Mouse (Mus musculus) hindbrain, embryonic 16.5 days (tissue): ENCODE data around the gene Cdk1. TPM values are rescaled to one million over a fixed set of nuclear protein-coding genes. Genes with fewer than 3 reads are reported as not detected.

Experiments used
- ATAC-seq: fragments of 200-750 bp; cut with Nextera tagmentation; 2 replicates; pipeline ENCODE4 v1.8.0; 2017; ENCODE audit warnings: moderate TSS enrichment, moderate library complexity
- H3K27ac ChIP-seq: fragments of 300-500 bp; sonication (generic); 2 replicates; pipeline ENCODE4 v1.5.1; 2014; ENCODE audit warnings: low read depth, mild to moderate bottlenecking, control low read depth, low read length, moderate library complexity
- H3K27me3 ChIP-seq: fragments of 300-500 bp; sonication (generic); replicated peaks from 2 replicates; pipeline ENCODE4 v1.6.1; 2014; ENCODE audit warnings: low read length; ENCODE audit not compliant: control insufficient read depth, insufficient read depth
- H3K36me3 ChIP-seq: fragments of 300-500 bp; sonication (generic); 2 replicates; pipeline ENCODE4 v1.6.1; 2014; ENCODE audit warnings: mild to moderate bottlenecking, low read length, moderate library complexity, mixed read lengths; ENCODE audit not compliant: control insufficient read depth, insufficient read depth
- H3K4me1 ChIP-seq: fragments of 300-500 bp; sonication (generic); 2 replicates; pipeline ENCODE4 v1.6.1; 2014; ENCODE audit warnings: low read depth, low read length; ENCODE audit not compliant: control insufficient read depth, insufficient read depth
- H3K4me2 ChIP-seq: fragments of 300-500 bp; sonication (generic); 2 replicates; pipeline ENCODE4 v1.6.1; 2014; ENCODE audit warnings: mild to moderate bottlenecking, low read length, control low read depth, moderate library complexity
- H3K4me3 ChIP-seq: fragments of 300-500 bp; sonication (generic); 2 replicates; pipeline ENCODE4 v1.5.1; 2014; ENCODE audit warnings: mild to moderate bottlenecking, low read length, control low read depth, moderate library complexity
- H3K9ac ChIP-seq: fragments of 300-500 bp; sonication (generic); 2 replicates; pipeline ENCODE4 v1.6.1; 2014; ENCODE audit warnings: low read depth, mild to moderate bottlenecking, control low read depth, low read length, moderate library complexity
- H3K9me3 ChIP-seq: fragments of 300-500 bp; sonication (generic); 2 replicates; pipeline ENCODE4 v1.6.1; 2014; ENCODE audit warnings: mild to moderate bottlenecking, low read length, moderate library complexity; ENCODE audit not compliant: control insufficient read depth
- WGBS: fragments of 180-500 bp; shearing (Covaris S2); extraction: QIAGEN DNeasy Blood & Tissue Kit; methylation state at CpG from one replicate; pipeline ENCODE4 v1.1.7; 2014; 5-methylcytosine and 5-hydroxymethylcytosine counted together
- polyA plus RNA-seq: library from polyadenylated mRNA; unstranded; fragments of >200 nt; fragmentation: Nextera tagmentation; extraction: Ambion mirVana; gene quantifications from 2 replicates; pipeline ENCODE4 v1.2.1, GENCODE M21; 2015

Cdk1 gene
- polyA plus RNA-seq, 1 experiment from 2014 or later, result 82.9 TPM

DNA sequence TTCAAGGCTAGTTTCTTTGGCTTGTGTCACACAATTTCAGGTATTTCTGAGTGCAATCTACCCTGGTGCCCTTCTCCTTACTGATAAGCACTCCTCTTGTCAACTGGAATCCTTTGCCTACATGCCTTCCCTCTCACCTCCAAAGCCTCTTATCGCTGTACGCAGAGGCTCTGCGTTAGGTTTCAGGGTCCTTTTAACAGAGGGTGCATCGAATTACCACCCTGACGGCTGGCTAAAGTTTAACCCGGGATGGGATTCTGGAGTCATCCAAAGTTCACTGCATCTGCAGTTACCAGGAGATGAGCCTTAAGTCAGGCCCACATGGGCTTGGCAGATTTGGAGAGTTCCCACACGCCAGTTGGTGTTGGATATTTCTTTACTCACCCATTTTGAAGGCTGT is 47.1 kb downstream of the Cdk1 start:
- no peaks in the 10 kb centered on the region for H3K4me1 ChIP-seq
- 50% methylated on average over 7 of the region's 7 CpGs for WGBS
- H3K9ac ChIP-seq, result no peak overlapping the region
- H3K27me3 ChIP-seq, result no peaks in the 10 kb centered on the region
- H3K9me3 ChIP-seq, result no peaks in the 10 kb centered on the region
- ATAC-seq, result no peak
- no peak overlapping the region for H3K27ac ChIP-seq
- no peak overlapping the region for H3K4me3 ChIP-seq
- H3K36me3 ChIP-seq, result no peaks in the 10 kb centered on the region
- no peak overlapping the region for H3K4me2 ChIP-seq

DNA sequence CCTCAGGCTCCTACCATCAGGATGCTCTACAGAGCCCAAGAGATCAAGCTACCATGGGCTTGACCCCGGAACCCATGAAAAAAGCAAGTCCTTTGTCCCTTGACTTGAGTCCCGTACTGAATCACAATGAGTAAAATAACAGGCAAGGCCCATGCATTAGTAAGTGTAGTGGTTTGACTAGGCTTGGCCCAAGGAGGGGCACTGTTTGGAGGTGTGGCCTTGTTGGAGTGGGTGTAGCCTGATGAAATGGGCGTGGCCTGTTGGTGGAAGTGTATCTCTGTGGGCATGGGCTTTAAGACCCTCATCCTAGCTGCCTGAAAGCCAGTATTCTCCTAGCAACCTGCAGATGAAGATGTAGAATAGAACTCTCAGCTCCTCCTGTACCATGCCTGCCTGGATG is 47.9 kb downstream of the Cdk1 start:
- WGBS, result 66% methylated on average over 3 of the region's 3 CpGs
- ATAC-seq, result no peak
- H3K36me3 ChIP-seq, result no peaks in the 10 kb centered on the region
- H3K9me3 ChIP-seq, result no peaks in the 10 kb centered on the region
- no peak overlapping the region for H3K4me3 ChIP-seq
- H3K4me2 ChIP-seq, result no peak overlapping the region
- H3K27me3 ChIP-seq, result no peaks in the 10 kb centered on the region
- H3K27ac ChIP-seq, result no peak overlapping the region
- H3K4me1 ChIP-seq, result no peaks in the 10 kb centered on the region
- no peak overlapping the region for H3K9ac ChIP-seq

DNA sequence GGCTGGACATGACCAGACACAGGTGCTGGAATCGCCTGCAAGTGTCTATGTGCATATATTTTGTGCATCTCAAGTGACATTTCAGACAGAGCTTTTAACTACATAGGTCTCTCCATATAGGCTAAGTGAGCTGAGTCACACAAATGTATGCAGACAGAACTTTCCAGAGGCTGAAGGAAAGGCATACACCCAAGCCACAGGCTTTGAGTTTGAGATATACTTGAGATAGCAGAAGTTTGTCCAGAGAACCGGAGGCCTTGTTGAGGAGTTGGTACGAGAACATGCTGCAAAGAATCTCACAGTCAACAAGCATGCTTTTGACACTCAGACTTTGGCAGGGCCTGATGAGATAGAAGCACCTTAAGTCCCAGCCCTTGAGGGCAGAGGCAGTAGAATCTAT is 50.1 kb downstream of the Cdk1 start:
- Histone ChIP-seq H3K36me3 (no peaks in the 10 kb centered on the region), H3K4me3 (no peak overlapping the region), H3K9ac (no peak overlapping the region), H3K27me3 (no peaks in the 10 kb centered on the region), H3K4me2 (no peak overlapping the region), H3K27ac (no peak overlapping the region), H3K4me1 (no peaks in the 10 kb centered on the region), H3K9me3 (no peaks in the 10 kb centered on the region)
- no peak for ATAC-seq
- WGBS, result 97% methylated on average over 3 of the region's 3 CpGs

DNA sequence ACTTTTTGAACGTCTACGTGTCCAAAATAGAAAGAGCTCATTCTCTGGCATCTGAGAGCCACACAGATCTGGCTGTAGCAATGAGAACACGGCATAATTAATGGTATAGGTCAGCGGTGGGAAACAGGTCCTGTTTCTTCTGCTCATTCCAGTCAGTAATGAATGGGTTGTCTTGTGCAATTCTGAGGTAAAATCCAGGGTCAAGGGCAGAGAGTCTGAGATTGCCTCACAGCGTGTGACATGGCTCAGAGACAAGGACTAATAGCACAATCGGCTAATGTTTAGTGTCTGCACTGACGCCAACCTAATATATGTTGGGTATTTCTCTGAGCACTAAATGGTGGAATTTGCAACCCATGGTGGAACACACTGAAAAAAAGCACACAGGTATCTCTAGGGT is 52.8 kb downstream of the Cdk1 start:
- H3K9me3 ChIP-seq, result no peaks in the 10 kb centered on the region
- no peak overlapping the region for H3K4me3 ChIP-seq
- H3K4me2 ChIP-seq, result no peak overlapping the region
- H3K27me3 ChIP-seq, result no peaks in the 10 kb centered on the region
- no peak for ATAC-seq
- H3K36me3 ChIP-seq, result no peaks in the 10 kb centered on the region
- H3K27ac ChIP-seq, result no peak overlapping the region
- WGBS, result 92% methylated on average over 7 of the region's 7 CpGs
- no peak overlapping the region for H3K9ac ChIP-seq
- no peaks in the 10 kb centered on the region for H3K4me1 ChIP-seq

DNA sequence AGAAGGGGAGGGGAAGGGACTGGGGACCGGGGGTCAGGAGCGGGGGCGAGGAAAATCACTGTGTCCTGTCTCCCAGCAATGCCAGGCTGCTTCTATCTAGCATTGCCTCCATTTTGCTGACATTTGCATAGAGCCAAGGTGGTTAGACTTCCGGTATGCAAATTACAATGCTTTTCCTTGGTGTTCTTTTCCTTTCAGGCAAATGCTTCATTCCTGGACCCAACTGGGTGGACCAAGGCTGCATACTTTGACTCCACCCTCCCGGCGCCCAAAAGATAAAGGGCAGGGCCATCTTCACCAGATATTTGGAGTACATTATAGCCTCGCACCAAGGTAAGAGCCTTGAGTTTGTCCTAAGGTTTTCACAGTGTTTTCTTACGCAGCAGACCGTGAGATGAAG is 56.8 kb downstream of the Cdk1 start:
- no peak overlapping the region for H3K4me2 ChIP-seq
- H3K27ac ChIP-seq, result no peak overlapping the region
- no peaks in the 10 kb centered on the region for H3K4me1 ChIP-seq
- H3K9me3 ChIP-seq, result peaks cover 2% of the 10 kb centered on the region; the same call in 1 of the 2 replicates
- no peak overlapping the region for H3K9ac ChIP-seq
- H3K4me3 ChIP-seq, result no peak overlapping the region
- no peaks in the 10 kb centered on the region for H3K36me3 ChIP-seq
- ATAC-seq, result no peak
- WGBS, result 81% methylated on average over 9 of the region's 9 CpGs
- no peaks in the 10 kb centered on the region for H3K27me3 ChIP-seq

DNA sequence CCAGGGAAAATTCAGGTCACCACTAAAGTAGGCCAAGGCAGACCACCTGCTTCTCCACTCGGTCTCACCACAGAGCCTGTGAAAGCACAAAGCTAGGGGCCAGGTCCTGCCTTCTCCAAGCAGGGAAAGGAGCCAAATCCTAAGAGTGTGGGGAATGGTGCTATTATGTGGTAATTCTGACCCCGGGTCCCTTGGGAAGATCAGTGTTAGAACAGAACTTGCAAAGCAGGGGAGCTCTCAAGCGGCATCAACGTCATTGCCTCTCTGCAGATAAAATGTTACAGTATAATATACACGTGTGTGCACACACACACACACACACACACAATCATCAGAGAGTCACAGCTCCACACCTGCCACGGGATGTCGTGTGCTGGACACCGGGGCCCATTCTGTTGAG is 62.0 kb downstream of the Cdk1 start:
- no peak overlapping the region for H3K4me2 ChIP-seq
- no peak overlapping the region for H3K9ac ChIP-seq
- H3K4me1 ChIP-seq, result no peaks in the 10 kb centered on the region
- H3K36me3 ChIP-seq, result peaks cover 2% of the 10 kb centered on the region
- no peak overlapping the region for H3K4me3 ChIP-seq
- peaks cover 2% of the 10 kb centered on the region; the same call in 1 of the 2 replicates for H3K9me3 ChIP-seq
- H3K27ac ChIP-seq, result no peak overlapping the region
- no peak for ATAC-seq
- no peaks in the 10 kb centered on the region for H3K27me3 ChIP-seq
- WGBS, result 91% methylated on average over 8 of the region's 8 CpGs

DNA sequence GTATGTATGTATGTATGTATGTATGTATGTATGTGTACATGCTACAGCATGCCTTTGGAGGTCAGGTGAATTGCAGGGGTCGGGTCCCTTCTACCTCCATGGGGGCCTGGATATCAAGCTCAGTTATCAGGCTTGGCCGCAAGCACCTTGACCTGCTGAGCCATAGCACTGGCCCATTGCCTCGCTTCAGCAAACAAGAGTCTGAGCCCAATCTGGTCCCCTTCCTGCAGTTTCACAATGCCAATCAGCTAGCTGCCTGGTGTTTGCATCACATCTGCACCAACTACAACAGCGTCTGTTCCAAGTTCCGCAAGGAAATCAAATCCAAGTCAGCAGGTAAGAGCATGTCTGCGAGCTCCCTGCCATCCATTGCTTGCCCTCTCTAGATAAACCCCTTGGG is 64.0 kb downstream of the Cdk1 start:
- Histone ChIP-seq H3K36me3 (peaks cover 7% of the 10 kb centered on the region), H3K27ac (no peak overlapping the region), H3K4me3 (no peak overlapping the region), H3K4me2 (no peak overlapping the region), H3K9ac (no peak overlapping the region), H3K4me1 (no peaks in the 10 kb centered on the region), H3K27me3 (no peaks in the 10 kb centered on the region), H3K9me3 (peaks cover 2% of the 10 kb centered on the region; the same call in 1 of the 2 replicates)
- 91% methylated on average over 6 of the region's 6 CpGs for WGBS
- no peak for ATAC-seq

DNA sequence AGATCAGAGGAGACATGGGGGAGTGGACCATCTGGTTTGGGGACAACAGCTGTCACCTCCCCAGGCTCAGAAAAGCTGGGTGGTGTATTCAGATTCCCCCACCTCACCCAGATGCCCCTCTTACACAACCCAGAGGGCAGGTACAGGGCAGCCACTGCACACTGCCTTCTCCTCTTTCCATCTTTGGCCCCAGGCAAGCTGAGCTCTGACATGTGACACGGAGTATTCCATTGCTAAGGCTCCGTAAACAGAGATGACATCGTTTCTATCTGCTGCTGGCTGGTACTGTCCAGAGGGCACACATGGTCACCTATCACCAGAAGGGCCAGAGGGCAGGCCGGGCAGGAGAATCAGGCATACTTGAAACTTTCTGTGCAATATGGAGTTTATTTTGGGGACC is 64.7 kb downstream of the Cdk1 start:
- H3K4me3 ChIP-seq, result no peak overlapping the region
- H3K4me1 ChIP-seq, result no peaks in the 10 kb centered on the region
- H3K27ac ChIP-seq, result no peak overlapping the region
- no peak for ATAC-seq
- peaks cover under 1% of the 10 kb centered on the region; the same call in 1 of the 2 replicates for H3K9me3 ChIP-seq
- no peak overlapping the region for H3K9ac ChIP-seq
- H3K27me3 ChIP-seq, result no peaks in the 10 kb centered on the region
- no peak overlapping the region for H3K4me2 ChIP-seq
- H3K36me3 ChIP-seq, result peaks cover 8% of the 10 kb centered on the region
- 85% methylated on average over 4 of the region's 4 CpGs for WGBS

DNA sequence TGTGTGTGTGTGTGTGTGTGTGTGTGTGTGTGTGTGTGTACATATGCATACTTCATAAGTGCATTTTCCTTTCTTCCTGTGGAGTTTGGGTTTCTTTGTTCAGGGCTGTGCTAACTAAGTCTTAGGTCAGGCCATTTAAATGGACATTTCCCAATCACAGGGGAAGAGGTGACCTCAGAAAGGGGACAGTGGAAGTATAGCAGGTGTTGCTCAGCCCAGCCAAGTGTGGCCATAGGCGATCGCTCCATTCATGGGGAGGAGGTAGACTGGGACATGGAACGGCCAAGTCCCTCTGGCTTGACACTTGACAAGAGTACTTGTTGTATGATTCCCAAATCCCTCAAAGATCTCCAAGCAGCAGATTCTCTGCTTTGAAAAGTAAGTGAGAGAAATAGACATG is 65.8 kb downstream of the Cdk1 start:
- ATAC-seq, result no peak

More for the DNA sequence above, 65.8 kb downstream of the Cdk1 start:
- WGBS, result 91% methylated on average over 3 of the region's 3 CpGs
- Histone ChIP-seq H3K4me2 (no peak overlapping the region), H3K4me1 (no peaks in the 10 kb centered on the region), H3K27ac (no peak overlapping the region), H3K27me3 (no peaks in the 10 kb centered on the region), H3K4me3 (no peak overlapping the region), H3K9me3 (no peaks in the 10 kb centered on the region), H3K9ac (no peak overlapping the region), H3K36me3 (peaks cover 8% of the 10 kb centered on the region)
